Comparison of ENCODE assay signal across 8 mouse cellular contexts in genomic region chr9:120302980-120303452, GRCm38 (mm10). TPM values are rescaled to one million over a fixed set of nuclear protein-coding genes. Genes with fewer than 3 reads are reported as not detected.
DNase-seq lines count a peak whose midpoint lies in the region; ATAC-seq and TF ChIP-seq lines count a peak whose summit lies in the region.

No protein-coding gene starts in this region.

- no peak for TF ChIP-seq EP300 in ES-Bruce4 (IDR thresholded peaks at IDR 0.05; ENCODE audit: insufficient read depth, low read depth, low read length)

- H3K27ac ChIP-seq in gastrocnemius, adult 2 months: no peak overlapping the region
- no peak overlapping the region for H3K27ac ChIP-seq in ES-Bruce4 (ENCODE audit: insufficient read depth, low read length)
- H3K27ac ChIP-seq in heart, embryonic 16.5 days (ENCODE audit: low read length): no peak overlapping the region
- H3K27ac ChIP-seq in midbrain, embryonic 10.5 days (replicated peaks): no peak overlapping the region
- H3K27ac ChIP-seq in thymus, adult 2 months (ENCODE audit: control insufficient read depth, insufficient read depth, low read length): no peak overlapping the region

- no peak for ATAC-seq in heart, embryonic 16.5 days (replicated peaks; ENCODE audit: extremely low read depth, insufficient read depth, low FRiP score)

- H3K27me3 ChIP-seq in ES-Bruce4 (ENCODE audit: control insufficient read depth, insufficient read depth, low read length, poor library complexity, severe bottlenecking): peaks cover 15% of the 10 kb centered on the region
- peaks cover 50% of the 10 kb centered on the region for H3K27me3 ChIP-seq in heart, embryonic 16.5 days (ENCODE audit: control insufficient read depth, insufficient read depth, low read length)
- peaks cover 67% of the 10 kb centered on the region for H3K27me3 ChIP-seq in midbrain, embryonic 10.5 days (ENCODE audit: low read depth, poor library complexity, severe bottlenecking)
- peaks cover 5% of the 10 kb centered on the region; the same call in 1 of the 2 replicates for H3K27me3 ChIP-seq in thymus, adult 2 months (ENCODE audit: control insufficient read depth, insufficient read depth, low read length)

- TF ChIP-seq CTCF in gastrocnemius, adult 2 months (IDR thresholded peaks at IDR 0.05): no peak
- TF ChIP-seq CTCF in ES-Bruce4 (IDR thresholded peaks at IDR 0.05; ENCODE audit: low read depth, low read length): no peak
- TF ChIP-seq CTCF in thymus, adult 2 months (IDR thresholded peaks at IDR 0.05; ENCODE audit: borderline replicate concordance, control insufficient read depth, extremely low read depth, insufficient read depth, low read length, poor library complexity): no peak

- intact Hi-C loops in gastrocnemius, adult 2 months (cut with DNase I): no loop called here
- intact Hi-C loops in gastrocnemius, postnatal 14 days (cut with DNase I; ENCODE audit: low total_unique reads): no loop called here

- H3K36me3 ChIP-seq in ES-Bruce4 (ENCODE audit: control insufficient read depth, insufficient read depth, low read length, poor library complexity, severe bottlenecking): no peaks in the 10 kb centered on the region
- H3K36me3 ChIP-seq in heart, embryonic 16.5 days (ENCODE audit: control insufficient read depth, insufficient read depth): no peaks in the 10 kb centered on the region
- H3K36me3 ChIP-seq in midbrain, embryonic 10.5 days: no peaks in the 10 kb centered on the region
- H3K36me3 ChIP-seq in thymus, adult 2 months (ENCODE audit: control insufficient read depth, insufficient read depth, low read length): no peaks in the 10 kb centered on the region

- 15% methylated on average over 19 of the region's 19 CpGs for WGBS in heart, embryonic 16.5 days
- 11% methylated on average over 19 of the region's 19 CpGs for WGBS in midbrain, embryonic 10.5 days
- WGBS in thymus, adult 2 months: 22% methylated on average over 19 of the region's 19 CpGs

- H3K9ac ChIP-seq in ES-Bruce4 (ENCODE audit: low read depth, poor library complexity, severe bottlenecking): no peak overlapping the region; the same call in 1 of the 2 replicates
- no peak overlapping the region for H3K9ac ChIP-seq in heart, embryonic 16.5 days (ENCODE audit: low read length)

- no peaks in the 10 kb centered on the region for H3K9me3 ChIP-seq in ES-Bruce4 (replicated peaks; ENCODE audit: control insufficient read depth, insufficient read depth, low read length, poor library complexity, severe bottlenecking)
- H3K9me3 ChIP-seq in heart, embryonic 16.5 days (replicated peaks; ENCODE audit: control insufficient read depth, low read length): peaks cover 5% of the 10 kb centered on the region
- H3K9me3 ChIP-seq in midbrain, embryonic 10.5 days (replicated peaks): peaks cover 9% of the 10 kb centered on the region

- no peak for DNase-seq in gastrocnemius, adult 2 months
- no peak for DNase-seq in gastrocnemius, postnatal 14 days
- peak; percentile 21 for DNase-seq in midbrain, embryonic 10.5 days (ENCODE audit: low spot score)
- DNase-seq in adrenal gland, postnatal 25 days: no peak
- DNase-seq in cerebellum, adult 8-10 months: no peak
- DNase-seq in thymus, adult 2 months: no peak

- H3K4me1 ChIP-seq in ES-Bruce4 (ENCODE audit: control insufficient read depth, insufficient read depth, low read length): no peaks in the 10 kb centered on the region
- peaks cover 10% of the 10 kb centered on the region for H3K4me1 ChIP-seq in heart, embryonic 16.5 days (ENCODE audit: control insufficient read depth, insufficient read depth, low read length)
- H3K4me1 ChIP-seq in midbrain, embryonic 10.5 days: peaks cover 20% of the 10 kb centered on the region
- H3K4me1 ChIP-seq in thymus, adult 2 months (replicated peaks; ENCODE audit: control insufficient read depth, insufficient read depth, low read length): no peaks in the 10 kb centered on the region

- no peak for TF ChIP-seq POLR2A in ES-Bruce4 (IDR thresholded peaks at IDR 0.05; ENCODE audit: insufficient read depth, low read length)
- no peak for TF ChIP-seq POLR2A in thymus, adult 2 months (IDR thresholded peaks at IDR 0.05; ENCODE audit: control insufficient read depth, extremely low read depth, insufficient read depth, low read length, poor library complexity)

- peak overlapping the region; percentile 74 for H3K4me3 ChIP-seq in gastrocnemius, adult 2 months
- H3K4me3 ChIP-seq in ES-Bruce4 (ENCODE audit: low read depth, low read length): peak overlapping the region; percentile 81
- H3K4me3 ChIP-seq in heart, embryonic 16.5 days (ENCODE audit: low read length): peak overlapping the region; percentile 63
- H3K4me3 ChIP-seq in midbrain, embryonic 10.5 days: peak overlapping the region; percentile 66
- H3K4me3 ChIP-seq in thymus, adult 2 months (ENCODE audit: control insufficient read depth, insufficient read depth, low read length): no peak overlapping the region

- H3K4me2 ChIP-seq in heart, embryonic 16.5 days (ENCODE audit: low read depth, low read length): peak overlapping the region; percentile 92

RNA-seq across cellular contexts. Expression of gene Myrip, which starts 1.7 kb away (rescaled TPM):
- 1 to 10 TPM in 1 of 2 experiments, under 1 TPM in 1; 0.98 to 1.2 TPM for total RNA-seq in gastrocnemius, adult 2 months (2021)
- total RNA-seq in gastrocnemius, postnatal 14 days (2021): under 1 TPM; 0.57 to 0.89 TPM
- 0.24 TPM in 1 of 2 replicates, not detected in the other for polyA plus RNA-seq in ES-Bruce4 (2011; ENCODE audit: insufficient read depth, insufficient read length, low read depth, missing spikeins)
- polyA plus RNA-seq in heart, embryonic 16.5 days (2015; fragmentation: Nextera tagmentation; extraction: Ambion mirVana): 0.17 and 0.24 TPM in 2 replicates
- polyA plus RNA-seq in midbrain, embryonic 10.5 days (2016; fragmentation: Nextera tagmentation; extraction: Ambion mirVana): 0.43 and 0.79 TPM in 2 replicates
- total RNA-seq in adrenal gland, postnatal 25 days (2021): 4.1 and 6.8 TPM in 2 replicates
- polyA plus RNA-seq in thymus, adult 2 months (2012; rRNA removed): 0.31 and 1.5 TPM in 2 replicates
